Comparison of ENCODE assay signal across 9 mouse cellular contexts in the genomic region with DNA sequence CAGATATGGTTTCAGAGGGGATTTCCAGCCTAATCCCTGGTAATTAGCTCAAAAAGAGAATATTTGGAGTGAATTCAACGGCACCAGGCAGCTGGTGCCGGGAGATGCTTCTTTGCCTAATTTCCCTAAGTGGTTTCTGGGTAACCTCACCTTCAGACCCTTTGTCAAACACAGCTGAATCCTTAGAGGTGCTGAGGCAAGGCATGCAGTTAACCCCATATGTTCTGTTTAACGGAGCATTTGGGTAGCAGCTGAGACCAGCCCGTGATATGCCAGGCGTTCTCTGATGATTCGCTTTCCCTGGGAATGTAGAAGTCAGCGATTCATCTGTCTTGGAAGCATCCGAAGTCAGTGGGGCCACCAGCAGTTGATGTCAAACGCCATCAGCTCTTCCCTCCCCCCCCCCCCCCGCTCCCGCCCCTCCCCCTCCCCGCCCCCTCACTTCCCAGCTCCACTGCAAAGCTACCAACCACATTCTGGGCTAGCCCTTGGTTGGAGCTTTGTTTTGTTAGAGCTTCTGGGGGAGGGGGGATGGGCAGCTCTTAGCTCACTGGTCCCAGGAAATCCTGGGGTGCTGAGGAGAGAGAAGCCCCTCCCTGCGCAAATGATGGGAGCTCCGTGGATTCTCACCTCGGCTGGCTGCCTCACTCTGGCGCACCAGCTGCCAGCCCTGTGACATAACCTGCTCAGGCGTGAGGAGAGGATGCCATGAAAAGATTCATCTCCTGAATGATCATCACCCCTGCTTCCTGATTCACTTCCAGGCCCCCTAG.
DNase-seq lines count a peak whose midpoint lies in the region; ATAC-seq lines count a peak whose summit lies in the region.
"Had no signal": no experiment of that assay in that cellular context is flagged by ENCODE, and none has a peak within 500 bp of the region (broad histone marks: within the 10 kb centered on the region; RNA-seq: fewer than 3 reads in every experiment).

No protein-coding gene starts in this region.

- ATAC-seq in intestine, embryonic 16.5 days: 0 out of 2 replicates have a peak, but pooled peaks have one; percentile 33
- peak; percentile 78 for ATAC-seq in midbrain, embryonic 14.5 days (ENCODE audit: low FRiP score, low TSS enrichment)

- DNase-seq in adrenal gland, postnatal 14 days: peak; percentile 7
- no peak for DNase-seq in adrenal gland, postnatal 10 days
- peak; percentile 3 for DNase-seq in thymus, postnatal 0 days (ENCODE audit: low spot score)
- DNase-seq in thymus, postnatal 10 days (ENCODE audit: low spot score in 2 of 2): no peak
- peak; percentile 87 for DNase-seq in midbrain, embryonic 14.5 days
- no peak for DNase-seq in ovary, postnatal 10 days (ENCODE audit: low spot score)
- no peak for DNase-seq in urinary bladder, postnatal 14 days (ENCODE audit: low spot score)

- H3K4me2 ChIP-seq in intestine, embryonic 16.5 days (ENCODE audit: low read depth, low read length): peak overlapping the region; percentile 39
- peak overlapping the region; percentile 64 for H3K4me2 ChIP-seq in midbrain, embryonic 14.5 days (ENCODE audit: low read length)

- no peak overlapping the region for H3K9ac ChIP-seq in intestine, embryonic 16.5 days (ENCODE audit: low read depth, low read length)
- H3K9ac ChIP-seq in midbrain, embryonic 14.5 days (replicated peaks; ENCODE audit: low read length): peak overlapping the region; percentile 54

- H3K4me3 ChIP-seq in intestine, embryonic 16.5 days (ENCODE audit: low read length): peak overlapping the region; percentile 18
- H3K4me3 ChIP-seq in midbrain, embryonic 14.5 days (replicated peaks; ENCODE audit: low read depth, low read length): peak overlapping the region; percentile 30
- H3K4me3 ChIP-seq: megakaryocyte, embryonic 14.5 days had no signal

- H3K27ac ChIP-seq in intestine, embryonic 16.5 days (ENCODE audit: low read length): no peak overlapping the region
- peak overlapping the region; percentile 93 for H3K27ac ChIP-seq in midbrain, embryonic 14.5 days (replicated peaks; ENCODE audit: low read depth, low read length)

- 7% methylated on average over 14 of the region's 17 CpGs for WGBS in intestine, embryonic 16.5 days
- WGBS in midbrain, embryonic 14.5 days: under 1% methylated on average over 14 of the region's 17 CpGs

- no peaks in the 10 kb centered on the region for H3K9me3 ChIP-seq in intestine, embryonic 16.5 days (ENCODE audit: control insufficient read depth, low read length)
- H3K9me3 ChIP-seq in midbrain, embryonic 14.5 days (ENCODE audit: control insufficient read depth, low read length): no peaks in the 10 kb centered on the region

- H3K36me3 ChIP-seq in intestine, embryonic 16.5 days (ENCODE audit: control insufficient read depth, insufficient read depth, low read length): no peaks in the 10 kb centered on the region
- H3K36me3 ChIP-seq in midbrain, embryonic 14.5 days (ENCODE audit: control insufficient read depth, insufficient read depth, low read length): no peaks in the 10 kb centered on the region

- H3K27me3 ChIP-seq in intestine, embryonic 16.5 days (replicated peaks; ENCODE audit: control insufficient read depth, insufficient read depth, low read length): no peaks in the 10 kb centered on the region
- H3K27me3 ChIP-seq in midbrain, embryonic 14.5 days (ENCODE audit: control insufficient read depth, insufficient read depth, low read length): no peaks in the 10 kb centered on the region

- H3K4me1 ChIP-seq in intestine, embryonic 16.5 days (ENCODE audit: control insufficient read depth, insufficient read depth, low read length): peaks cover 4% of the 10 kb centered on the region; the same call in 1 of the 2 replicates
- H3K4me1 ChIP-seq in midbrain, embryonic 14.5 days (ENCODE audit: control insufficient read depth, insufficient read depth, low read length): peaks cover 36% of the 10 kb centered on the region
- H3K4me1 ChIP-seq: megakaryocyte, embryonic 14.5 days had no signal

Comparison
In these comparisons a context has a peak if more than half of its experiments do, and no peak if none do; other contexts are left out.
1. DNase-seq: peak in adrenal gland, postnatal 14 days (single experiment), thymus, postnatal 0 days (single experiment) and midbrain, embryonic 14.5 days (single experiment); none in adrenal gland, postnatal 10 days (single experiment), thymus, postnatal 10 days (0 of 2), ovary, postnatal 10 days (single experiment) and urinary bladder, postnatal 14 days (single experiment).